Mouse (Mus musculus): ENCODE measurements at regions not wholly inside any gene's neighbourhood (a gene's known extent, or its start where the extent isn't known, plus 50 kb on each side); places are given as distances from the start of the nearest gene placed in this dataset.

DNA sequence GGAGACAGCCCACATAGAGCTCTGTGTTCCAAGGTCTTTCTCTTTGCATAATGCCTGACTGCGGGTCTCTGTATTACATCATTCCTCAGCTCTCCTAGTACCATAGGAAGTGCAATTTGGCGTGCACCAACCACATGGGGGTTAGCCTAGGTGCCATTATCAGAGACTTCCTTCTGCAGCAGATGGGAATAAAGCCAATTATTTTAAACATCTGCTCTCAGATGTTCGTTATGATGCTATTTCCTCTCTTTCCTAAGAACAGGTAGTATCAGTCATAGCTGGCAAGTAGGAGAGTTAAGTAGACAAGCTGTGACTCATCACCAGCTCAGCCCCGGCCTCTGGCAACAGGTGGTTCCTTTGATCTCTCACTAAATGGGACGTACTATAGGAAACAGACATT, 55.1 kb upstream of the Akap6 start:
- no peak overlapping the region for H3K4me2 ChIP-seq (ENCODE audit: low read length)
- no peaks in the 10 kb centered on the region for H3K9me3 ChIP-seq (ENCODE audit: control insufficient read depth, low read length)
- no peak overlapping the region for H3K9ac ChIP-seq (replicated peaks; ENCODE audit: low read depth, low read length)
- WGBS: 78% methylated on average over 5 of the region's 5 CpGs
- H3K4me3 ChIP-seq (replicated peaks; ENCODE audit: low read length): no peak overlapping the region
- no peaks in the 10 kb centered on the region for H3K27me3 ChIP-seq (replicated peaks; ENCODE audit: control insufficient read depth, insufficient read depth, low read length)
- H3K36me3 ChIP-seq (ENCODE audit: control insufficient read depth, insufficient read depth): no peaks in the 10 kb centered on the region
- H3K27ac ChIP-seq (ENCODE audit: low read length): no peak overlapping the region
- no peaks in the 10 kb centered on the region for H3K4me1 ChIP-seq (replicated peaks; ENCODE audit: control insufficient read depth, insufficient read depth, low read length)
- ATAC-seq: no peak

Data from forebrain, embryonic 16.5 days (tissue).